Mouse (Mus musculus) gastrocnemius, postnatal 25 days (tissue): Measurements from ENCODE around the gene Brk1. TPM values are rescaled to one million over a fixed set of nuclear protein-coding genes. Genes with fewer than 3 reads are reported as not detected.

Experiments used
- DNase-seq: peaks from one replicate; pipeline ENCODE4 v3.0.0; 2022
- total RNA-seq, 2 experiments: library from RNA; stranded (reverse); gene quantifications; 1 replicate in 1 of 2; 2 replicates in 1 of 2; pipeline ENCODE4 v1.2.3; 2021

The Brk1 gene
- total RNA-seq, 2 experiments from 2014 or later = 37.1 to 40.7 TPM

DNA sequence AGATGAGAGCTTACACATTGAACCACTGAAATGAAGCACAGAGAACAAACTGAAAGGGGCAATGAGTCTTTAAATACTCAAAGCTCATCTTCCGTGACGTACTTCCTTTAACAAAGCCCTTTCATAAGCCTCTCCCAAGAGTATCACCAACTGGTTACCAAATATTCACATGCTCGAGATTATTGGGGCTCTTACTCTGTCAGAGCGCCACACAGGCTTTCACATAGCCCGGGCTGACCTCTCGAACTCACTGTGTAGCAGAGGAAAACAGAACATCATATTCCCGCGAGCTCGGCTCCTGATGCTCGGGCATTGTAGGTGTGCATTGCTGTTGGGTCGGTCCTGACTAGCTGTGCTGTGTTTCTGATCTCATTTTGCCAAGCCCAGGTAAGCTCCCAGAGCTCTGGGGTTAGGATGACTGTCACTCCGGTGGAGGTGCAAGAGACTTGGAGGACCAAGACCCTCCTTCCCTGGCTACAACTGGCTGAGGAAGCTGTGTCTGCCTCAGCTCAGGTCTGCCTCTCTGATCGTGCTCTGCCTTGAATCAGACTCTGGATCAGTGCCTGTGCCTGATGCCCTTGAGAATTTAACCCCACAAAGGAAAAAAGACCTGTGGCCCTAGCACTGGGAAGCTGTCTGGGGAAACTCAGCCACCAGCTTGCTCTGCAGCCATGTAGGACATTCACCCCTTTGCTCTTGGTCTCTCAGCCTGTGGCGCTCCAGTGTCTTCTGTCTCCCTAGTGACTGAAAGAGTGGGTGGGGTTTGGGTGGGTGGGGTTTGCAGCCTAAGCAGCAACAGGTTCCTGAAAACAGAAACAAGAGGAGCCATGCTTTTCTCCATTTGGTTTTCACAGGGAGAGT is 56.1 kb downstream of the Brk1 start:
- DNase-seq = no peak

DNA sequence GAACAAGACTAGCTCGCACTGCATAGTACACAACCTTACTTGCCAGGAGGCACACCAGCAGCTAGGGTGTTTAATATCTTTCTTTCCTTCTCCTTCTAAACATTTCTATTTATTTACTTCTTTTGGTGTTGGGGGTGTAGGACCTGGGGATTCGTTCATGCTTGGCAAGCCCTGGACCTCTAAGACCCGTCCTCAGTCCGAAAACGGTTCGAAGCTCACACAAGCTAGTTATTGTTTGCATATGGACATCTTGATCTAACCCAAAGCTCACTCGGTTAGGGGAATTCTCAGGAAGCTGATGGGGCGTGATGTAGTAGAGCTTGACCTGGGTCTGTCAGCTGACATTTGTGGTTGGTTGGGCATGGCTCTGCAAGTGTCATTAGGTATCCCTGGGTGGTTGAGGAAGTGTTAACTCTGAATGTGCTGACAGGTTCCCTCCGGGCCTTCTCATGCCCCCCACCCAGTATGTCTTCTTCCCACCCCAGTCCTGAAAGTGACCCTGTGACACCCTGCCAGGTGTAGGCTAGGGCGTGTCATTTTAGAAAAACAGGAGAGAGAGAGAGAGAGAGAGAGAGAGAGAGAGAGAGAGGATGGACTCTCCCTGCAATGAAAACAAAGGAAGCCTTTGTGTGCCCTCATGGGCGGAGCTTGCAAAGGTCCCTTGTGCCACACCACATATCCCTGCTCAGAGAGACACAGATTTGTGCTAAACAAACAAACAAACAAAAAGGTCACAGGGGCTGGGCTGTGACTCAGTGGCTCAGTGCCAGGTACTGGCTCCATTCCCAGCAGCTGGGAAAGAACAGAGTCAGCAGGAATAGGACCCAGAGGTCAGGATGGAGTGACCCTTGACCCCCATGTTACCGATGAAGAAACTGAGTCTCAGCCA is 57.0 kb downstream of the Brk1 start:
- DNase-seq = no peak

DNA sequence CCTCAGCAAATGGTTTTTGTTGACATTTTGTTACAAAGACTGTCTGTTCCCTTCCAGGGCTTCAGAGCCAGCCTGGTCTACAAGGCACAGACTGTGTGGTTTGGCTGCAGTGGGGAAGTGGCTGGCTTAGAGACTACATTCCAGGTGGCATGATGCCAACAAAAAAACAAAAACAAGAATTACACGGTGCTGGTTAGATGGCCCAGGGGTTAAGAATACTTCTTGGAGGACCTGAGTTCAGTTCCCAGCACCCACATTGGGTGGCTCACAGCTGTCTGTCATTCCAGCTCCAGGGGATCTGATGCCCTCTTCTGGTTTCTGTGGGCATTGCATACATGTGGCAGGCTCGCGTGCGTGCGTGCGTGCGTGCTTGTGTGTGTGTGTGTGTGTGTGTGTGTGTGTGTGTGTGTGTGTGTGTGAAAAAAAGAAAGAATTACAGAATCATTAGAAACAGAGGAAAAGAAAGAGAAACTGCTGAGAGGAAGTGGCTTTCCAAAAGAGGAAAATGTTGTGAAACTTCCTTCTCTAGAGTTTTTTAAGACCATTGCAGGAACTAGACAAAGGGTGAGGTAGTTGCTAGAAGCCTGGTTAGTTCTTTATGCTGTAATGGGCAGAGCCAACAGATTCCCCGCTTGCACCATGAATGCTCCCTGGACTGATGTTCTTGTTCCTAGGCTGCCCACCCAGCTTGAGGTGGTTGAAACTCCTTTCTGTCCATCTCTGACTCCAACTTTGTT is 58.6 kb downstream of the Brk1 start:
- DNase-seq = no peak

DNA sequence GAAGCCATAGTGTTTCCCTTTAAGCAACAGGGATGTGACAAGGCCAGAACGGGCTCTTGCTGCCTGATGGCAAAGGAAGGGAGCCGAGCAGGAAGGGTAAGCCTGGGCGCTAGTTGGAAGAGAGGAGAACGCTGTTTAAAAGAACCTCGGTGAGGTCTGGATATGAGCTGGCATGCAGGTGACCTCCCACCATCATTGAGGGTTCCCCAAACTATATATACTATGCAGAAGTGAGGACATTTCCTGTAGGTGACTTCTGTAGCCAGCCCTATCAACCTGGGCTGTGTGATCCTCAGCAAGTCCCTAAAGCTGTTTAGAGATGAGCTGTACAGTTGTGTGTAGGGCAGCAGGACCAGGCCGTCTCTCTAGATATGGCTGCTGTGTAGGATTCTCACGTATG is 59.7 kb downstream of the Brk1 start:
- DNase-seq = no peak

Other genes with a start within 250 kb of the Brk1 start
- 10 to 100 TPM; 14.0 to 14.4 TPM for gene Tada3, start 226.9 kb upstream of the Brk1 start, total RNA-seq
- gene Arpc4, start 226.7 kb upstream of the Brk1 start, total RNA-seq = 10 to 100 TPM; 48.4 to 55.3 TPM
- 1 to 10 TPM; 1.6 to 1.7 TPM for gene Ttll3, start 215.5 kb upstream of the Brk1 start, total RNA-seq
- gene Rpusd3, start 185.4 kb upstream of the Brk1 start, total RNA-seq = 1 to 10 TPM; 8.0 to 9.7 TPM
- 10 to 100 TPM in 1 of 2 experiments, 1 to 10 TPM in 1; 1.1 to 67.8 TPM for gene Cidec, start 169.0 kb upstream of the Brk1 start, total RNA-seq
- 10 to 100 TPM; 27.6 to 29.8 TPM for gene Jagn1, start 162.2 kb upstream of the Brk1 start, total RNA-seq
- gene Il17re, start 146.3 kb upstream of the Brk1 start, total RNA-seq = under 1 TPM in 1 of 2 experiments, not detected in 1; 0.16 TPM
- 1 to 10 TPM; 6.0 to 8.0 TPM for gene Il17rc, start 133.3 kb upstream of the Brk1 start, total RNA-seq
- 10 to 100 TPM; 39.3 to 50.6 TPM for gene Creld1, start 121.5 kb upstream of the Brk1 start, total RNA-seq
- under 1 TPM in 1 of 2 experiments, not detected in 1; 0.08 TPM for gene Prrt3, start 102.8 kb upstream of the Brk1 start, total RNA-seq
- gene Emc3, start 73.1 kb upstream of the Brk1 start, total RNA-seq = 10 to 100 TPM; 50.3 to 66.7 TPM
- under 1 TPM; 0.41 to 0.56 TPM for gene Fancd2, start 73.1 kb upstream of the Brk1 start, total RNA-seq
- gene Fancd2os, start 4.1 kb upstream of the Brk1 start, total RNA-seq = not detected
- gene Vhl, start 19.2 kb downstream of the Brk1 start, total RNA-seq = 1 to 10 TPM; 4.4 to 6.2 TPM
- gene Irak2, start 33.7 kb downstream of the Brk1 start, total RNA-seq = 1 to 10 TPM; 3.0 to 4.7 TPM
- 10 to 100 TPM; 28.8 to 31.6 TPM for gene Tatdn2, start 92.3 kb downstream of the Brk1 start, total RNA-seq
- not detected for gene Ghrl, start 115.1 kb downstream of the Brk1 start, total RNA-seq
- gene Sec13, start 136.0 kb downstream of the Brk1 start, total RNA-seq = 10 to 100 TPM; 62.4 to 67.2 TPM